Mouse (Mus musculus): ENCODE measurements around the gene Patl1. TPM values are rescaled to one million over a fixed set of nuclear protein-coding genes. Genes with fewer than 3 reads are reported as not detected.
"Not testable (repeated sequence)": the region's sequence is repeated elsewhere in the genome, so short reads cannot be mapped to it uniquely, and the experiment has no call there.

Patl1 gene
- polyA plus RNA-seq, 2 experiments = 18.9 to 38.5 TPM

GRCm38 (mm10) chr19:11926380-11926779, 14.2 kb downstream of the Patl1 start:
- Histone ChIP-seq H3K36me3 (ENCODE audit: control insufficient read depth, insufficient read depth, low read length) (peaks cover 85% of the 10 kb centered on the region), H3K4me1 (ENCODE audit: control insufficient read depth, insufficient read depth, low read length) (no peaks in the 10 kb centered on the region), H3K4me3 (replicated peaks; ENCODE audit: low read length) (no peak overlapping the region), H3K27me3 (ENCODE audit: control insufficient read depth, insufficient read depth, low read length) (no peaks in the 10 kb centered on the region), H3K9ac (ENCODE audit: low read depth, low read length, severe bottlenecking) (no peak overlapping the region), H3K9me3 (ENCODE audit: control insufficient read depth, low read length) (no peaks in the 10 kb centered on the region), H3K4me2 (replicated peaks; ENCODE audit: low read depth, low read length, severe bottlenecking) (no peak overlapping the region), H3K27ac (replicated peaks; ENCODE audit: low read depth, low read length) (no peak overlapping the region)
- ATAC-seq (ENCODE audit: low FRiP score, low read depth) (no peak), DNase-seq (ENCODE audit: low spot score) (no peak)
- 88% methylated on average over 2 of the region's 2 CpGs for WGBS
- no peak for TF ChIP-seq POLR2A (IDR thresholded peaks at IDR 0.05; ENCODE audit: borderline replicate concordance, extremely low read depth, insufficient read depth, insufficient read length)

- Histone ChIP-seq H3K9me3 (ENCODE audit: control insufficient read depth, low read length) (no peaks in the 10 kb centered on the region), H3K36me3 (ENCODE audit: control insufficient read depth, insufficient read depth, low read length) (peaks cover 90% of the 10 kb centered on the region), H3K4me1 (ENCODE audit: control insufficient read depth, insufficient read depth, low read length) (no peaks in the 10 kb centered on the region), H3K9ac (ENCODE audit: low read depth, low read length, severe bottlenecking) (no peak overlapping the region), H3K27ac (replicated peaks; ENCODE audit: low read depth, low read length) (no peak overlapping the region), H3K27me3 (ENCODE audit: control insufficient read depth, insufficient read depth, low read length) (no peaks in the 10 kb centered on the region), H3K4me3 (replicated peaks; ENCODE audit: low read length) (no peak overlapping the region), H3K4me2 (replicated peaks; ENCODE audit: low read depth, low read length, severe bottlenecking) (no peak overlapping the region)
- DNase-seq (ENCODE audit: low spot score) (no peak), ATAC-seq (ENCODE audit: low FRiP score, low read depth) (no peak)
- TF ChIP-seq POLR2A (IDR thresholded peaks at IDR 0.05; ENCODE audit: borderline replicate concordance, extremely low read depth, insufficient read depth, insufficient read length) = no peak
- WGBS = 89% methylated on average over 4 of the region's 4 CpGs
These were observed 16.0 kb downstream of the Patl1 start for GRCm38 (mm10) chr19:11928025-11928748.

GRCm38 (mm10) chr19:11946460-11946859, 34.3 kb downstream of the Patl1 start:
- DNase-seq (ENCODE audit: low spot score); H3K4me2 ChIP-seq (replicated peaks; ENCODE audit: low read depth, low read length, severe bottlenecking); H3K4me3 ChIP-seq (replicated peaks; ENCODE audit: low read length); H3K9me3 ChIP-seq (ENCODE audit: control insufficient read depth, low read length); H3K9ac ChIP-seq (ENCODE audit: low read depth, low read length, severe bottlenecking); ATAC-seq (ENCODE audit: low FRiP score, low read depth); H3K27me3 ChIP-seq (ENCODE audit: control insufficient read depth, insufficient read depth, low read length); H3K4me1 ChIP-seq (ENCODE audit: control insufficient read depth, insufficient read depth, low read length); H3K27ac ChIP-seq (replicated peaks; ENCODE audit: low read depth, low read length): not testable (repeated sequence)
- 95% methylated on average over 9 of the region's 9 CpGs for WGBS
- peaks cover 36% of the 10 kb centered on the region for H3K36me3 ChIP-seq (ENCODE audit: control insufficient read depth, insufficient read depth, low read length)

DNA sequence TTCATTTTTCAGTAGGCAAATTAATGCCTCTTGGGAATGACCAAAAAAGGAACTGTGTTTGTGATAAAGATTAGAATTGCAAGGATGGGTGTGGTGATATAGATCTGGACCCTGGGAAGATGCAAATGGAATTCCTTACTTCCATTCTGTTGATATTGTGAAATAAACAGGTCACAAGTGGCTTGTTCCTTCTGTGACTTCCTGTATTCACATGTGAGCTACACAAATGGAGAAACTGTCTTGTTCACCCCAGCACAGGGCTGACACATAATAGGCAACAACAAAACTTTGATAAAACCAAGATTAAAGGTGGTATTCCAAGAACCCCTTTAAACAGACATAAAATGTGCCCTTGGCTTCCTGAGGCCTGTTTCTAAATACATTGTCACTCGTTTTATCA, 37.7 kb downstream of the Patl1 start:
- no peak overlapping the region for H3K4me2 ChIP-seq (replicated peaks; ENCODE audit: low read depth, low read length, severe bottlenecking)
- peaks cover 9% of the 10 kb centered on the region for H3K36me3 ChIP-seq (ENCODE audit: control insufficient read depth, insufficient read depth, low read length)
- H3K9me3 ChIP-seq (ENCODE audit: control insufficient read depth, low read length) = no peaks in the 10 kb centered on the region
- no peaks in the 10 kb centered on the region for H3K4me1 ChIP-seq (ENCODE audit: control insufficient read depth, insufficient read depth, low read length)
- H3K9ac ChIP-seq (ENCODE audit: low read depth, low read length, severe bottlenecking) = no peak overlapping the region
- ATAC-seq (ENCODE audit: low FRiP score, low read depth) = no peak
- H3K27ac ChIP-seq (replicated peaks; ENCODE audit: low read depth, low read length) = no peak overlapping the region
- no peak for TF ChIP-seq POLR2A (IDR thresholded peaks at IDR 0.05; ENCODE audit: borderline replicate concordance, extremely low read depth, insufficient read depth, insufficient read length)
- WGBS = 57% methylated on average over 1 of the region's 1 CpGs
- DNase-seq (ENCODE audit: low spot score) = no peak
- H3K4me3 ChIP-seq (replicated peaks; ENCODE audit: low read length) = no peak overlapping the region
- no peaks in the 10 kb centered on the region for H3K27me3 ChIP-seq (ENCODE audit: control insufficient read depth, insufficient read depth, low read length)

- H3K27me3 ChIP-seq (ENCODE audit: control insufficient read depth, insufficient read depth, low read length) = no peaks in the 10 kb centered on the region
- peaks cover 1% of the 10 kb centered on the region; the same call in 1 of the 2 replicates for H3K36me3 ChIP-seq (ENCODE audit: control insufficient read depth, insufficient read depth, low read length)
- no peak overlapping the region for H3K4me3 ChIP-seq (replicated peaks; ENCODE audit: low read length)
- no peak overlapping the region for H3K9ac ChIP-seq (ENCODE audit: low read depth, low read length, severe bottlenecking)
- 57% methylated on average over 7 of the region's 7 CpGs for WGBS
- TF ChIP-seq POLR2A (IDR thresholded peaks at IDR 0.05; ENCODE audit: borderline replicate concordance, extremely low read depth, insufficient read depth, insufficient read length) = no peak
- no peak overlapping the region for H3K4me2 ChIP-seq (replicated peaks; ENCODE audit: low read depth, low read length, severe bottlenecking)
- no peaks in the 10 kb centered on the region for H3K9me3 ChIP-seq (ENCODE audit: control insufficient read depth, low read length)
- DNase-seq (ENCODE audit: low spot score) = no peak
- ATAC-seq (ENCODE audit: low FRiP score, low read depth) = no peak
- no peak overlapping the region for H3K27ac ChIP-seq (replicated peaks; ENCODE audit: low read depth, low read length)
- H3K4me1 ChIP-seq (ENCODE audit: control insufficient read depth, insufficient read depth, low read length) = no peaks in the 10 kb centered on the region
These were observed 38.5 kb downstream of the Patl1 start for GRCm38 (mm10) chr19:11950747-11951146.
